Mouse (Mus musculus): ENCODE measurements around the gene Elmsan1.

GRCm38 (mm10) chr12:84206525-84206924 lies 12.2 kb downstream of the Elmsan1 start:
- TF ChIP-seq CTCF (IDR thresholded peaks at IDR 0.05; ENCODE audit: low read depth) (no peak), EP300 (IDR thresholded peaks at IDR 0.05; ENCODE audit: low read depth) (no peak)
